Mouse (Mus musculus): ENCODE measurements around the gene Cryzl2.

The Cryzl2 gene

DNA sequence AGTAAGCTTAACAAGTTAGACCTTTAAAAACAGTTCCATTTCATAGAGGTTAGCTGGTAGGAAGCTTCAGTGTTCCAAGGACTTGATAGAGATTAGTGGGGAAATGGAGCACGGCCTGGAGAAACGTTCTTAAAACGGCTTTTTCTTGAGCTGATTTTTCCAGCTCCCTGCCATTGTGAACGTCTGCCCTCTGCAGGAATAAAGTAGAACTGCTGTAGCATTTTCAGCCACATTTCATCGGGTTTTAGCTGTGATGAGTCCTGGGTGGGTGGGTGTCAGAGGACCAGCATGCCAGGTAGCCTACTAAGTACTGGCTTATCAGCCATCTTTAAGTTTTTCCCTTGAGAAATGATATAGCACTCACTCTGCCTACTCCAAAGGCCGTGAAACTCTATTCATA lies 78.1 kb downstream of the Cryzl2 start:
- DNase-seq, result no peak

DNA sequence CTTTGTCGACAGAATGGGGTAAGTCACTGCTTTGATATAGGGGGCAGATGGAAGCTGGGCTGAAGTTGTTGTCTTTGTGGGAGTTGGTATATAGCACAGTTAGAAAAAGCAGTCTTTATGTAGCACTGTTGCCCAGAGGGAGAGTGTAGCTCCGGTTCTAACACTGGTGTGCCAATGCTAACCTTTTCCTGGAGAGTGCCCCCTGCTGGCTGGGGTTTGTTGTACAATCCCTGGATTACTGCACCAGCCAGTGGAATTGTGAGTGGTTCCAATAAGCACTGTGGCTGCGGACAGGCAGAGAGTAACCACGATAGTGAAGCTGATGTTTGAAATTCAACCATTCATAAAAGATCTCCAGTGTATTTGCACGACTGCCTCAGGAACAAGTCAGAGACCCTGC lies 79.3 kb downstream of the Cryzl2 start:
- DNase-seq, result no peak

Measured in right cerebral cortex, postnatal 14 days (tissue).